Comparison of ENCODE assay signal across 12 mouse cellular contexts in the genomic region with DNA sequence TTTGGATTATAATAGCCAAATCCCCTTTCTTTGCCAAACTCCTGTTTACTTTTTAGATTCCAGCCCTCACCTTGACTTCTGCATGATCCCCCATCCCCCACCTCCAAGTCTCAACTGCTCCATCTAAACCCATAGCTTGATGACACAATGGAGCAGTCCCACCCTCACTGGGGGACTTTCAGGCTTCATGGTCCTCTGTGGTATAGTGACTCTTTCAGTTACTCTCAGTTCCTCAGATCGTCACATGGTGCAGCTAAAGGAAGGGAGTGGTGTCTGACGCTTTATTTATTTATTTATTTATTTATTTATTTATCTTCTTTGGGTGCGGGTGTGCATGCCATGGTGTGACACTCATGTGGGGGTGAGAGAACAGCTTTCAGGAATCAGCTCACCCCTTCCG.
"Had no signal": no experiment of that assay in that cellular context is flagged by ENCODE, and none has a peak within 500 bp of the region (broad histone marks: within the 10 kb centered on the region; RNA-seq: fewer than 3 reads in every experiment).

No protein-coding gene starts in this region.

- H3K27me3 ChIP-seq: megakaryocyte, embryonic 14.5 days; midbrain, embryonic 13.5 days; midbrain, embryonic 15.5 days; neural tube, embryonic 12.5 days had no signal

- ATAC-seq: midbrain, embryonic 13.5 days; midbrain, embryonic 15.5 days had no signal

- H3K36me3 ChIP-seq: midbrain, embryonic 13.5 days; midbrain, embryonic 15.5 days; neural tube, embryonic 12.5 days had no signal

- DNase-seq: lung, adult 18-20 months; lung, embryonic 14.5 days; lung, postnatal 10 days; lung, postnatal 4 days; right cerebral cortex, postnatal 14 days; thymus, adult 18-20 months; thymus, postnatal 14 days; thymus, postnatal 36 days had no signal
